Mouse (Mus musculus) liver, embryonic 13.5 days (tissue): ENCODE measurements around the gene Amph. TPM values are rescaled to one million over a fixed set of nuclear protein-coding genes. Genes with fewer than 3 reads are reported as not detected.

Experiments
- ATAC-seq: fragments of 200-750 bp; cut with Nextera tagmentation; 2 replicates; pipeline ENCODE4 v1.8.0; 2017; ENCODE audit warnings: low read depth, mild to moderate bottlenecking, moderate number of reproducible peaks, moderate library complexity
- DNase-seq: peaks from one replicate; pipeline ENCODE4 v3.0.0; 2022
- H3K27ac ChIP-seq: fragments of 300-500 bp; sonication (generic); 2 replicates; pipeline ENCODE4 v1.5.1; 2015; ENCODE audit warnings: moderate library complexity, mild to moderate bottlenecking, inconsistent platforms
- H3K27me3 ChIP-seq: fragments of 300-500 bp; sonication (generic); 2 replicates; pipeline ENCODE4 v1.6.1; 2015; ENCODE audit warnings: mild to moderate bottlenecking, inconsistent platforms
- H3K36me3 ChIP-seq: fragments of 300-500 bp; sonication (generic); 2 replicates; pipeline ENCODE4 v1.6.1; 2015; ENCODE audit warnings: mild to moderate bottlenecking, inconsistent platforms
- H3K4me1 ChIP-seq: fragments of 300-500 bp; sonication (generic); replicated peaks from 2 replicates; pipeline ENCODE4 v1.6.1; 2015; ENCODE audit warnings: inconsistent platforms
- H3K4me2 ChIP-seq: fragments of 300-500 bp; sonication (generic); 2 replicates; pipeline ENCODE4 v1.6.1; 2015; ENCODE audit warnings: inconsistent platforms, mild to moderate bottlenecking, moderate library complexity
- H3K4me3 ChIP-seq: fragments of 300-500 bp; sonication (generic); replicated peaks from 2 replicates; pipeline ENCODE4 v1.5.1; 2015; ENCODE audit warnings: mild to moderate bottlenecking, inconsistent platforms
- H3K9ac ChIP-seq: fragments of 300-500 bp; sonication (generic); 2 replicates; pipeline ENCODE4 v1.6.1; 2015; ENCODE audit warnings: mild to moderate bottlenecking, inconsistent platforms
- H3K9me3 ChIP-seq: fragments of 300-500 bp; sonication (generic); replicated peaks from 2 replicates; pipeline ENCODE4 v1.6.1; 2016; ENCODE audit warnings: inconsistent platforms
- WGBS: fragments of 180-500 bp; shearing (Covaris S2); methylation state at CpG from one replicate; pipeline ENCODE4 v1.1.7; 2015; ENCODE audit not compliant: insufficient replicate concordance; 5-methylcytosine and 5-hydroxymethylcytosine counted together
- polyA plus RNA-seq: library from polyadenylated mRNA; unstranded; fragments of >200 nt; fragmentation: Nextera tagmentation; extraction: Ambion mirVana; gene quantifications from 2 replicates; pipeline ENCODE4 v1.2.1, GENCODE M21; 2015

Amph gene
- polyA plus RNA-seq, 1 experiment from 2014 or later, result 0.29 TPM

DNA sequence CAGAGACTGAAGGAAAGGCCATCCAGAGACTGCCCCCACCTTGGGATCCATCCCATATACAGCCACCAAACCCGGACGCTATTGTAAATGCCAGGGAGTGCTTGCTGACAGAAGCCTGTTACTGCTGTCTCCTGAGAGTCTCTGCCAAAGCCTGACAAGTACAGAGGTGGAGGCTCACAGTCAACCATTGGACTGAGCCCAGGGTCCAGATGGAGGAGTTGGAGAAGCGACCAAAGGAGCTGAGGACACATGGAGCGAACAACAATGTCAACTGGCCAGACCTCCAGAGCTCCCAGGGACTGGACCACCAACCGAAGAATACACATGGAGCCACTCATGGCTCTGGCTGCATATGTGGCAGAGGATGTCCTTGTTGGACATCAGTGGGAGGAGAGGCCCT, 26.3 kb downstream of the Amph start:
- Histone ChIP-seq H3K9me3 (no peaks in the 10 kb centered on the region), H3K36me3 (no peaks in the 10 kb centered on the region), H3K27ac (no peak overlapping the region), H3K27me3 (no peaks in the 10 kb centered on the region), H3K4me2 (no peak overlapping the region), H3K4me1 (no peaks in the 10 kb centered on the region), H3K9ac (no peak overlapping the region), H3K4me3 (no peak overlapping the region)
- WGBS, result 73% methylated on average over 5 of the region's 5 CpGs
- ATAC-seq (no peak), DNase-seq (no peak)

DNA sequence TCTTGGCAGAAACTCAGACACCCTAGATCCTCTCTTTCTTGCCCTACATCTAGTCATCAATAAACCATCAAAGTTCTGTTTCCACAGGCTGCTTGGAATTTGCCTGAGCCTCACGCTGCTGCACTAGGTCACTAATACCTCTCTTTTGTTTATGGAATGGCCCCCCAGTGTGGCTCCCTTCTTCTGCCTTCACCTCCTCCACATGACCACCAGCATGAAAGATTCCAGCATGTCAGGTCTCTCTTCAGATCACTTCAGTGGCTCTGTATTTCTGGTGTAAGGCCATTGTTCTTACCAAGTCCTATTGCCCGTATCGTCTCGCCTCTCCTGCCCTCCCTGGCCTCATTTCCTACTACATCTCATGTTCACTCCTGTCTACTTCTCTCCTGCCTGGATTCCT, 39.3 kb downstream of the Amph start:
- 80% methylated on average over 4 of the region's 4 CpGs for WGBS
- no peak for ATAC-seq

GRCm38 (mm10) chr13:18988323-18988722, 40.3 kb downstream of the Amph start:
- DNase-seq (no peak), ATAC-seq (no peak)
- H3K9ac ChIP-seq, result no peak overlapping the region
- no peak overlapping the region for H3K27ac ChIP-seq
- H3K27me3 ChIP-seq, result no peaks in the 10 kb centered on the region
- H3K4me2 ChIP-seq, result no peak overlapping the region
- WGBS, result 64% methylated on average over 4 of the region's 4 CpGs
- no peaks in the 10 kb centered on the region for H3K9me3 ChIP-seq
- no peak overlapping the region for H3K4me3 ChIP-seq
- no peaks in the 10 kb centered on the region for H3K4me1 ChIP-seq
- H3K36me3 ChIP-seq, result no peaks in the 10 kb centered on the region

More for the DNA sequence above, 39.3 kb downstream of the Amph start:
- Histone ChIP-seq H3K4me2 (no peak overlapping the region), H3K4me3 (no peak overlapping the region), H3K36me3 (no peaks in the 10 kb centered on the region), H3K9me3 (no peaks in the 10 kb centered on the region), H3K9ac (no peak overlapping the region), H3K27ac (no peak overlapping the region), H3K4me1 (no peaks in the 10 kb centered on the region), H3K27me3 (no peaks in the 10 kb centered on the region)
- no peak for DNase-seq

GRCm38 (mm10) chr13:18989185-18989714, 41.2 kb downstream of the Amph start:
- H3K4me3 ChIP-seq, result no peak overlapping the region
- no peak for ATAC-seq
- H3K9ac ChIP-seq, result no peak overlapping the region
- no peak for DNase-seq
- H3K9me3 ChIP-seq, result no peaks in the 10 kb centered on the region
- no peak overlapping the region for H3K4me2 ChIP-seq
- H3K36me3 ChIP-seq, result no peaks in the 10 kb centered on the region
- H3K27me3 ChIP-seq, result no peaks in the 10 kb centered on the region
- no peak overlapping the region for H3K27ac ChIP-seq
- WGBS, result 69% methylated on average over 8 of the region's 8 CpGs
- no peaks in the 10 kb centered on the region for H3K4me1 ChIP-seq

DNA sequence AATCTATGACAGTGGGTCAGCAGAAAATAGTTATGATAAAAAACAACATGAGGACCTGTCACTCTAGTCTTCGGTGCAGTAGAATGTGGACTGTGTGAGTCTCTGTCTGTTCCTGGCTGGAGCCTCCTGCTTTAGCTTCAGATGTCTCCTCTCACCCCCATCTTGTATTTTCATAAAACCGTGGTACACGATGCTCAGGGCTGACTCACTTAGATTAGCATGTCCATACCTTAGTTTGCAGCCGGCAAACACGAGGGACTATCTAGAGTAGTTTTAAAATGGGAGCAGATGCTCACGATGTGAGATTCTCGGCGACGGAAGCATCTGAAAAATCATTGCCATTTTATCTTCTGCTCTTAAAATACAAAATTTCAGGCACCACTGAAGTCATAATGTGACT, 54.5 kb downstream of the Amph start:
- WGBS, result 80% methylated on average over 9 of the region's 9 CpGs
- H3K9me3 ChIP-seq, result no peaks in the 10 kb centered on the region
- ATAC-seq, result no peak
- H3K36me3 ChIP-seq, result no peaks in the 10 kb centered on the region
- no peak overlapping the region for H3K4me2 ChIP-seq
- no peak overlapping the region for H3K9ac ChIP-seq
- no peak for DNase-seq
- no peak overlapping the region for H3K4me3 ChIP-seq
- H3K27ac ChIP-seq, result no peak overlapping the region
- H3K4me1 ChIP-seq, result no peaks in the 10 kb centered on the region
- no peaks in the 10 kb centered on the region for H3K27me3 ChIP-seq

- H3K4me3 ChIP-seq, result no peak overlapping the region
- no peak overlapping the region for H3K27ac ChIP-seq
- 57% methylated on average over 5 of the region's 5 CpGs for WGBS
- no peaks in the 10 kb centered on the region for H3K4me1 ChIP-seq
- H3K36me3 ChIP-seq, result no peaks in the 10 kb centered on the region
- DNase-seq (no peak), ATAC-seq (no peak)
- no peaks in the 10 kb centered on the region for H3K27me3 ChIP-seq
- H3K9ac ChIP-seq, result no peak overlapping the region
- H3K9me3 ChIP-seq, result no peaks in the 10 kb centered on the region
- no peak overlapping the region for H3K4me2 ChIP-seq
These were observed 56.4 kb downstream of the Amph start for GRCm38 (mm10) chr13:19004406-19004805.

DNA sequence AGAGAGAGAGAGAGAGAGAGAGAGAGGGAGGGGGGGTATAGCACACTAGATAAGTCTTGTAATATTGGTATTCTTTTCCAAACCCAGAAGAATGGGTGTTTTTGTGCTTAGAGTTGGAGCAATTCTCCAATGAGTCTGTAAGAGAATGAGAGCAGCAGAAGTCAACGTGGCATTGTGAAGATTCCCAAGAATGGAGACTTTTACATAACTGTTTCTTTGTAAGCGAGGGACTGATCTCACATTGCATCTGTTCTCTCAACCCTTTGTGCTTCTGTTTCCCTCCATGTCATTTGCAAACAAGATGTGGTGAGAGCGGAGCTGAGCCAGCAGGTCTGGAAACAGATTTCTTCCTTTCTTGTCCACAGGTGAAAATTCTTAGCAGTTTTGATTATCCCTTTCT, 60.4 kb downstream of the Amph start:
- Histone ChIP-seq H3K36me3 (no peaks in the 10 kb centered on the region), H3K27ac (no peak overlapping the region), H3K4me1 (no peaks in the 10 kb centered on the region), H3K9ac (no peak overlapping the region), H3K4me3 (no peak overlapping the region), H3K27me3 (no peaks in the 10 kb centered on the region), H3K4me2 (no peak overlapping the region), H3K9me3 (no peaks in the 10 kb centered on the region)
- 56% methylated on average over 3 of the region's 3 CpGs for WGBS
- ATAC-seq, result no peak
- no peak for DNase-seq

- H3K4me1 ChIP-seq, result no peaks in the 10 kb centered on the region
- 68% methylated on average over 4 of the region's 4 CpGs for WGBS
- H3K9ac ChIP-seq, result no peak overlapping the region
- no peak overlapping the region for H3K4me2 ChIP-seq
- DNase-seq (no peak), ATAC-seq (no peak)
- no peak overlapping the region for H3K27ac ChIP-seq
- H3K4me3 ChIP-seq, result no peak overlapping the region
- H3K9me3 ChIP-seq, result no peaks in the 10 kb centered on the region
- H3K36me3 ChIP-seq, result no peaks in the 10 kb centered on the region
- H3K27me3 ChIP-seq, result no peaks in the 10 kb centered on the region
These were observed 66.9 kb downstream of the Amph start for GRCm38 (mm10) chr13:19014825-19015375.

GRCm38 (mm10) chr13:19021529-19021928, 73.5 kb downstream of the Amph start:
- WGBS, result 61% methylated on average over 2 of the region's 2 CpGs
- H3K9me3 ChIP-seq, result no peaks in the 10 kb centered on the region
- ATAC-seq, result no peak

GRCm38 (mm10) chr13:19022310-19022709, 74.3 kb downstream of the Amph start:
- DNase-seq, result no peak
- Histone ChIP-seq H3K9ac (no peak overlapping the region), H3K27ac (no peak overlapping the region)

More at GRCm38 (mm10) chr13:19021529-19021928, 73.5 kb downstream of the Amph start:
- Histone ChIP-seq H3K4me1 (no peaks in the 10 kb centered on the region), H3K4me3 (no peak overlapping the region), H3K9ac (no peak overlapping the region), H3K27ac (no peak overlapping the region), H3K27me3 (no peaks in the 10 kb centered on the region), H3K4me2 (no peak overlapping the region), H3K36me3 (no peaks in the 10 kb centered on the region)
- no peak for DNase-seq

DNA sequence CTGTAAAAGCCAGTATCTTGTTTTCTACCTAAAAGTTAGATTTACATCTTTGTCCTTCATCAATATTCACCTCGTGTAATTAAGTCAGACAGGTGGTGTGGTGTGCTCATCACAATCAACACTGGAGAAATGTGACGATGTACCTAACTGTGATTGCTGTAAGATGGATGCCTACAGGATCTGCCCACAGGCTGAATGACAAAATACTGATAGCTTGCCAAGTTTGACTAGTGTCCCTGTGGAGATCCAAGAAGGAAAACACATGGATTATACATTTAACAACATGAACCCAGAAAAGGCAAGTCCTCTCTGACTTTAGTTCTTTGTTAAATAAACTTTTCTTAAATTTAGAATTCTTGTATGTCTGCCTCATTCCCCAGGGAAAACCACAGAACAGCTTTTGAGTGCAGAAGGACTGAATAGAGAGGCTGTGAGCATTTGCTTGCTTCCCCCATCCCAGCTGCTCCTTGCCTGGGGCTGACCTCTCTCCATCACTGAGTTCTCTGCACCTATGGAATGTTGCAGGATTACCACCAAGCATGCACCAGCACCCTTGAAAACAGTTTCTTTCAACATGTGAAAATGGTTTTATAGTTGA, 77.2 kb downstream of the Amph start:
- Histone ChIP-seq H3K9ac (no peak overlapping the region), H3K4me3 (no peak overlapping the region), H3K27ac (no peak overlapping the region), H3K36me3 (no peaks in the 10 kb centered on the region), H3K4me1 (no peaks in the 10 kb centered on the region), H3K27me3 (no peaks in the 10 kb centered on the region), H3K4me2 (no peak overlapping the region), H3K9me3 (no peaks in the 10 kb centered on the region)
- no peak for ATAC-seq
- no peak for DNase-seq
- 58% methylated on average over 2 of the region's 2 CpGs for WGBS

More at GRCm38 (mm10) chr13:19022310-19022709, 74.3 kb downstream of the Amph start:
- no peaks in the 10 kb centered on the region for H3K27me3 ChIP-seq
- H3K9me3 ChIP-seq, result no peaks in the 10 kb centered on the region
- ATAC-seq, result no peak
- H3K36me3 ChIP-seq, result no peaks in the 10 kb centered on the region
- no peaks in the 10 kb centered on the region for H3K4me1 ChIP-seq
- WGBS, result 63% methylated on average over 3 of the region's 3 CpGs
- H3K4me2 ChIP-seq, result no peak overlapping the region
- no peak overlapping the region for H3K4me3 ChIP-seq

- H3K4me2 ChIP-seq, result no peak overlapping the region
- WGBS, result 75% methylated on average over 4 of the region's 4 CpGs
- H3K4me1 ChIP-seq, result no peaks in the 10 kb centered on the region
- H3K9ac ChIP-seq, result no peak overlapping the region
- no peaks in the 10 kb centered on the region for H3K36me3 ChIP-seq
- ATAC-seq, result no peak
- H3K27me3 ChIP-seq, result no peaks in the 10 kb centered on the region
- H3K9me3 ChIP-seq, result no peaks in the 10 kb centered on the region
- no peak overlapping the region for H3K4me3 ChIP-seq
- no peak for DNase-seq
- no peak overlapping the region for H3K27ac ChIP-seq
These were observed 77.9 kb downstream of the Amph start for GRCm38 (mm10) chr13:19025906-19026305.
